Mouse (Mus musculus): ENCODE measurements at regions not wholly inside any gene's neighbourhood (a gene's known extent, or its start where the extent isn't known, plus 50 kb on each side); places are given as distances from the start of the nearest gene placed in this dataset.

DNA sequence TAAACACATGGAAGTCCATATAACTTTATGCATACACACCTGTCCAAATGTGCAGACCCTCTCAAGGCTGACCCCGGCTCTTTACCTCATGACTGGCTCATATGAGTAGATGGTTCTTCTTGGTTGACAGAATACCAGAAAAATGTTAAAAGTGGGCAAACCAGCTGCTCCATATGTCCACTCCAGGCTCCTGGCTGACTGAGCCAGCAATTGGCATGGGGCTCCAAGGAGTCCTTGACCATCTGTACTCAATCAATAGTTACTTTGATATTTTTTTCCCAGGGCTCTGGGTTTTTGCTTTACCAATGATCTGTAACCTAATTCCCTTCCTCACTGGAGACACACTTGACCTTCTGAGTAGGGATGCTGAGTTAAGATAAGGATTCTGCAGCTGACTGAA lies 345.5 kb downstream of the Ccser2 start:
- TF ChIP-seq CTCF (IDR thresholded peaks at IDR 0.05): no peak
- no peak for TF ChIP-seq EP300 (IDR thresholded peaks at IDR 0.05)

Data from lung, postnatal 0 days (tissue).